Mouse (Mus musculus) lung, adult 2 months (tissue): Measurements from ENCODE around the gene Mcf2l.

Source experiments
- CTCF ChIP-seq: fragments of 200-500 bp; IDR thresholded peaks from 2 replicates; pipeline ENCODE4 v1.5.1; 2011; ENCODE audit warnings: mild to moderate bottlenecking, low read length, control low read depth; ENCODE audit not compliant: insufficient read depth
- POLR2A ChIP-seq: fragments of 200-500 bp; IDR thresholded peaks from 2 replicates; pipeline ENCODE4 v1.6.1; 2011; ENCODE audit warnings: low read depth, mild to moderate bottlenecking, control low read depth, low read length, borderline replicate concordance; ENCODE audit errors: extremely low read depth

DNA sequence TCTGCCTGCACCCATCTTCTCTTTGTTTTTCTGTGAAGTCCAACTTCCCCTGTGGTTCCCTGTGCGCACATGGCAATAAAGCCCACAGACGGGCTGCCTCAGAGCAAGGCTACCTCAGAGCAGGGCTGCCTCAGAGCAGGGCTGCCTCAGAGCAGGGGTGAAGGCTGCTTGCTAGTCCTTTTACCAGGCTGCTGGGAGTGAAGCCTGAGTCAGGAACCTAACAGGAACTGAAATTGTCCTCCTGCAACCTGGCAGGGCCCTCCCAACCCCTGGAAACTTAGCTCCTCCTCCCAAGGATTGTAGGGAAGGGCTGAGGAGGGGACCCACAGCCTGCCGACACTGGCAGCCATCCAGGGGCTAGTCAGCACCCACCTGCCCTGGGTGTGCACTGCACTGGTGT lies 60.2 kb downstream of the Mcf2l start:
- TF ChIP-seq CTCF (no peak), POLR2A (no peak)
